Mouse (Mus musculus) ES-Bruce4 (cell line): ENCODE measurements around the gene Klhl26. TPM values are rescaled to one million over a fixed set of nuclear protein-coding genes. Genes with fewer than 3 reads are reported as not detected.

Experiments used
- H3K27ac ChIP-seq: 2 replicates; pipeline ENCODE4 v1.5.1; 2012; ENCODE audit warnings: low read length, inconsistent platforms; ENCODE audit not compliant: insufficient read depth
- H3K27me3 ChIP-seq: 2 replicates; pipeline ENCODE4 v1.6.1; 2012; ENCODE audit warnings: mild to moderate bottlenecking, low read length, inconsistent platforms; ENCODE audit not compliant: control insufficient read depth, poor library complexity, insufficient read depth, severe bottlenecking
- H3K36me3 ChIP-seq: 2 replicates; pipeline ENCODE4 v1.6.1; 2012; ENCODE audit warnings: inconsistent platforms, mild to moderate bottlenecking, low read length, moderate library complexity; ENCODE audit not compliant: control insufficient read depth, poor library complexity, insufficient read depth, severe bottlenecking
- H3K4me1 ChIP-seq: one replicate; pipeline ENCODE4 v1.8.1; 2011; ENCODE audit warnings: low read length; ENCODE audit not compliant: control insufficient read depth, insufficient read depth
- H3K4me3 ChIP-seq: 2 replicates; pipeline ENCODE4 v1.5.1; 2011; ENCODE audit warnings: low read depth, mild to moderate bottlenecking, low read length
- H3K9ac ChIP-seq: 2 replicates; pipeline ENCODE4 v1.6.1; 2012; ENCODE audit warnings: low read depth, mild to moderate bottlenecking, inconsistent platforms; ENCODE audit not compliant: poor library complexity, severe bottlenecking
- H3K9me3 ChIP-seq: replicated peaks from 2 replicates; pipeline ENCODE4 v1.6.1; 2012; ENCODE audit warnings: mild to moderate bottlenecking, low read length, inconsistent platforms; ENCODE audit not compliant: control insufficient read depth, poor library complexity, insufficient read depth, severe bottlenecking
- CTCF ChIP-seq: IDR thresholded peaks from one replicate; pipeline ENCODE4 v1.8.1; 2011; ENCODE audit warnings: low read depth, low read length
- EP300 ChIP-seq: IDR thresholded peaks from 2 replicates; pipeline ENCODE4 v1.6.1; 2011; ENCODE audit warnings: low read depth, low read length; ENCODE audit not compliant: insufficient read depth
- POLR2A ChIP-seq: IDR thresholded peaks from one replicate; pipeline ENCODE4 v1.8.1; 2011; ENCODE audit warnings: low read length; ENCODE audit not compliant: insufficient read depth
- polyA plus RNA-seq: library from polyadenylated mRNA; stranded (reverse); fragments of >200 nt; gene quantifications from 2 replicates; pipeline ENCODE4 v1.2.4, GENCODE M21; 2011; ENCODE audit warnings: low read depth; ENCODE audit not compliant: missing spikeins, insufficient read depth, insufficient read length

Gene Klhl26
- polyA plus RNA-seq, 1 experiment: 27.4 TPM

DNA sequence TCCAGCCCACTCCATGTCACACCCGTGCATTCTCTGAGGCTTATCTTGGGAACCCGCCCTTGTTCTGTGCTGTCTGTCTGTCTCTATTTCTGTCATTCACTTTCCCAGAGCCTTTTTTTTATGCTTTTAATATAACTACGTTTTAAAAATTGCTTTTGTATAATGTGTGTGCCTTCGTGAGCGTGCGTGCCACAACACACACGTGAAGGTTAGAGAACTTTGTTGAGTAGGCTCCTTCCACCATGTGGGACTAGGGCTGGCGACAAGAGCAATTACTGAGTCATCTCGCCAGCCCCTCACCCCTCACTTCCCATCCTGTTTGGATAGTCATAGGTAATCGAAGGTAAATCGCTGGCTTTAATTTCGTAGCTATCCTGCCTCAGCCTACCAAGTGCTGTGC, 25.8 kb upstream of the Klhl26 start:
- no peaks in the 10 kb centered on the region for H3K27me3 ChIP-seq
- TF ChIP-seq CTCF: no peak
- no peak for TF ChIP-seq POLR2A
- TF ChIP-seq EP300: no peak
- H3K36me3 ChIP-seq: peaks cover 7% of the 10 kb centered on the region
- no peak overlapping the region for H3K27ac ChIP-seq
- no peaks in the 10 kb centered on the region for H3K4me1 ChIP-seq
- H3K4me3 ChIP-seq: no peak overlapping the region
- H3K9ac ChIP-seq: peak overlapping the region; percentile 51
- no peaks in the 10 kb centered on the region for H3K9me3 ChIP-seq

DNA sequence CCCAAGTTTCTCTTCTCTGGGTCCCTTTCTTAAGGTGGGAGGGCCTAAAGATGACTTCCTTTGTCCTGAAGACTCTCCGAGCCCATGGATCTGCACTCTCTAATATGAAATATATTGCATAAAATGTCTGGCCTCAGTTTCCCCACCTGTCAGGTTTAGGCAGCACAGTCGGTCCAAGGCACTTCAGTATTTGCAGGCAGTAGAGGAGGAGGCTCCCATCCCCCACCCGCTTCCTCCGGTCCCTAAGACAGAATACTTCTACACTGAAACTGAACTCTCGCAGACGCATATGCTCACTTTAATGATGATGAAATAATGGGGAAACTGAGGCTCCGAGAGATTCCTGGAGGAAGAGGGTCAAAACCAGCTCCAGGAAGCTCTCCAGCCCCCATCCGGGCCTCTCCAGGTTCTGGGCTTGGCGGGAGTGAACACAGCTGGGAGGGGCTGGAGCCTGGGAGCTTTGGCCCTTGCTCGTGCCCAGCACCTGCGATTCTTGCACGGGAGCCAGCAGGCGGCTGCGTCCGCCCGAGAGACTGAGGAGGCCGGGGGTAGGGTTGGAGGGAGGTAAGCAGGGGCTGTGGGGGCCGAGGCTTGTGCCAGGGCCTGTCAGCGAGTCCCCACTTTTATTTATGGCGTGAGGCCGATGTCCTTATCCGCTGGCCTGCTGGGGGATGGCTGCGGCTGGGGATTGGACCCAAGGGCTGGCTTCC, 25.2 kb upstream of the Klhl26 start:
- H3K9ac ChIP-seq: peak overlapping the region; percentile 51
- H3K36me3 ChIP-seq: peaks cover 4% of the 10 kb centered on the region; the same call in 1 of the 2 replicates
- no peak overlapping the region for H3K4me3 ChIP-seq
- no peaks in the 10 kb centered on the region for H3K9me3 ChIP-seq
- H3K27ac ChIP-seq: no peak overlapping the region
- no peaks in the 10 kb centered on the region for H3K27me3 ChIP-seq
- no peaks in the 10 kb centered on the region for H3K4me1 ChIP-seq
- no peak for TF ChIP-seq EP300
- TF ChIP-seq POLR2A: no peak
- TF ChIP-seq CTCF: no peak

DNA sequence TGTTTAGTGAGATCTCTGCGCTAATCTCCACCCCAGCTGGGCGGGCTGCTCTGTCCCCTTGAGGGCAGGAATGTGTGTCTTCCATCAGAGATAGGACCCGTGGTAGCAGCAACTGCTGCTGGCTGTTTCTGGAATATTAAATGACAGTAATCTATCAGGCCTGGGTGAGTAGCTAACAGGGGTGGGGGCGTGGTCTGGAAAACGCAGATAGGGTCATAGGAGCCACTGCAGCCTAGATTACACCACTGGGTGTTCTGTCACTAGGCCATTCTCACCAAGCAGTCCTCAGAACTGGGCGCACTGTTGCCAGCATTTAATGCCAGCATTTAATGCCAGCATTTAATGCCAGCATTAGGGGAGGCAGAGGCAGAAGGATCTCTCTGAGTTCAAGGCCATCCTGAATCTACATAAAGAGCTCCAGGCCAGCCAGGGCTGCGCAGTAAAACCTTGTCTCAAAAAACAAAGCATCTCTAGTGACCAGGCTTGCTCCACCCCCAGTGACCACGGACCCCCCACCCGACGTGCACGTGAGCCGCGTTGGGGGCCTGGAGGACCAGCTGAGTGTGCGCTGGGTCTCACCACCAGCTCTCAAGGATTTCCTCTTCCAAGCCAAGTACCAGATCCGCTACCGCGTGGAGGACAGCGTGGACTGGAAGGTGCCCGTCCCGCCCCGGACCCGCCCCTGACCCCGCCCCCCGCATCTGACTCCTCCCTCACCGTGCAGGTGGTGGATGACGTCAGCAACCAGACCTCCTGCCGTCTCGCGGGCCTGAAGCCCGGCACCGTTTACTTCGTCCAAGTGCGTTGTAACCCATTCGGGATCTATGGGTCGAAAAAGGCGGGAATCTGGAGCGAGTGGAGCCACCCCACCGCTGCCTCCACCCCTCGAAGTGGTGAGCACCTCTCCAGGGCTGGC, 23.9 kb upstream of the Klhl26 start:
- no peak for TF ChIP-seq EP300
- TF ChIP-seq CTCF: no peak
- no peak for TF ChIP-seq POLR2A
- H3K27ac ChIP-seq: no peak overlapping the region
- no peaks in the 10 kb centered on the region for H3K9me3 ChIP-seq
- no peaks in the 10 kb centered on the region for H3K4me1 ChIP-seq
- peak overlapping the region; percentile 14; the same call in 1 of the 2 replicates for H3K9ac ChIP-seq
- H3K36me3 ChIP-seq: peaks cover 4% of the 10 kb centered on the region; the same call in 1 of the 2 replicates
- H3K4me3 ChIP-seq: peak overlapping the region; percentile 64
- peaks cover 2% of the 10 kb centered on the region; the same call in 1 of the 2 replicates for H3K27me3 ChIP-seq

DNA sequence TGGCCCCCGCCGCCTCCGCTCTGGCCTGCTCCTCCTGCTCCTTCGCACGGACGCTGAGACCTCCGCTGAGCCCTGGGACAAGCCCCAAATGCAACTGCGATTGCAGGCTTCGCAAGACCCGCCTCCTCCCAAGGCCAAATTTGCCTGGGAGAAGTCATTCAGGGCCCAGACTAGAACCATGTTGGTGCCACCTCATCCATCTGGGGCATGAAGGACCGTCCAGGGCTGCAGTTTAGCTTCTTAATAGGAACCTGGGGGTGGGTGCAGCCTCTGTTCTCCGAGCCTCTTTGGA, 18.9 kb upstream of the Klhl26 start:
- no peaks in the 10 kb centered on the region for H3K4me1 ChIP-seq
- peaks cover 40% of the 10 kb centered on the region for H3K27me3 ChIP-seq

DNA sequence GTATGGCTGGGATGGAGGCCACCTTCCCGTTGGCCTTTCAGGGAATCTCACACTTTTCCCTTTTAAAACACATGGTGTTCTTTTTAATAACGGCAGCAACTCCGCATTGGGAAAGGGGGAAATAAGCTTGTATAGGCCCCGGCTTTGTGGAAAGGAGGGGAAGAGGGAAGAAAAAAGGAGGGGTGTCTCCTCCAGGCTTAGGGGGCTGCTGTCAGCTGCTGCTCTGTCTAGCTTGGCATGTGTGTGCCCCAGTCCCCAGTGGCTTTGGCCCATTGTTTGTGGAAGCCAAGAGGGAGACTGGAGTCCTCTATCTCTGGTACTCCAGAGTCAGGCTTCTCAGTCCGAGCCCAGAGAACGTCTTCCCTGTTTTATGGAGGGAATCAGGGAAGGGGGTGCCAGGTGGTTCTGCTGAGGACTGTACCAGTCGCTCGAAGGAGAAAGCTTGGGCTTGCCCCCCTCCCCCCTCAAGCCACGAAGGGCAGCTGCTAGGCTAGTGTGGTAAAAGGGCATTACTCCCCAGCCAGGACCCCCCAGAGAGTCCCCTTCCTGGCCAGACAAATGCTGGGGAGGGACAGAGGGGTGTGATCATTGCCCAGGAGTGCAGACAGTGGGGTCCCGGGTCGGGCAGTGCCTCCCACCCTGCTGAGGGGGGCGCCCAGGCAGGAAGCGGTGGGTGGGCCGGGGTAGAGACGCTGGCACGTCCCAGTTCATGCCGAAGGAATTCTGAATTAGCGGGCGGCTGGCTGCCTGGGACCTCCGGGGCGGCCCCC, 18.4 kb upstream of the Klhl26 start:
- no peaks in the 10 kb centered on the region for H3K4me1 ChIP-seq
- peak overlapping the region; percentile 10; the same call in 1 of the 2 replicates for H3K9ac ChIP-seq
- H3K36me3 ChIP-seq: no peaks in the 10 kb centered on the region
- TF ChIP-seq EP300 (no peak), POLR2A (no peak)
- no peak overlapping the region for H3K27ac ChIP-seq
- no peak overlapping the region for H3K4me3 ChIP-seq
- H3K27me3 ChIP-seq: peaks cover 44% of the 10 kb centered on the region
- H3K9me3 ChIP-seq: no peaks in the 10 kb centered on the region

More for the DNA sequence above, 18.9 kb upstream of the Klhl26 start:
- Histone ChIP-seq H3K9me3 (no peaks in the 10 kb centered on the region), H3K36me3 (no peaks in the 10 kb centered on the region), H3K27ac (no peak overlapping the region), H3K9ac (peak overlapping the region; percentile 10; the same call in 1 of the 2 replicates), H3K4me3 (no peak overlapping the region)
- TF ChIP-seq CTCF (no peak), POLR2A (no peak), EP300 (no peak)
